In genomic region chr13:55756789-55757188, GRCm38 (mm10) we compare ENCODE assay signal across 8 mouse cellular contexts. TPM values are rescaled to one million over a fixed set of nuclear protein-coding genes. Genes with fewer than 3 reads are reported as not detected.
DNase-seq lines count a peak whose midpoint lies in the region; ATAC-seq lines count a peak whose summit lies in the region.
"Had no signal": no experiment of that assay in that cellular context is flagged by ENCODE, and none has a peak within 500 bp of the region (broad histone marks: within the 10 kb centered on the region; RNA-seq: fewer than 3 reads in every experiment).

No protein-coding gene starts in this region.

- WGBS in liver, embryonic 12.5 days (ENCODE audit: insufficient replicate concordance) = 42% methylated on average over 8 of the region's 8 CpGs
- 34% methylated on average over 8 of the region's 8 CpGs for WGBS in neural tube, embryonic 13.5 days

- no peak overlapping the region for H3K9ac ChIP-seq in liver, embryonic 12.5 days
- 0 out of 2 replicates have a peak overlapping the region, but pooled peaks have one; percentile 8 for H3K9ac ChIP-seq in neural tube, embryonic 13.5 days

- no peaks in the 10 kb centered on the region; the same call in 1 of the 2 replicates for H3K4me1 ChIP-seq in liver, embryonic 12.5 days
- peaks cover 16% of the 10 kb centered on the region for H3K4me1 ChIP-seq in neural tube, embryonic 13.5 days (replicated peaks)

- H3K9me3 ChIP-seq in liver, embryonic 12.5 days (replicated peaks) = no peaks in the 10 kb centered on the region
- H3K9me3 ChIP-seq in neural tube, embryonic 13.5 days = no peaks in the 10 kb centered on the region

- no peak overlapping the region for H3K4me3 ChIP-seq in liver, embryonic 12.5 days
- H3K4me3 ChIP-seq in neural tube, embryonic 13.5 days = no peak overlapping the region

- no peaks in the 10 kb centered on the region for H3K36me3 ChIP-seq in liver, embryonic 12.5 days
- H3K36me3 ChIP-seq in neural tube, embryonic 13.5 days = no peaks in the 10 kb centered on the region

- H3K27me3 ChIP-seq in liver, embryonic 12.5 days (replicated peaks) = no peaks in the 10 kb centered on the region
- H3K27me3 ChIP-seq in neural tube, embryonic 13.5 days = no peaks in the 10 kb centered on the region

- ATAC-seq in liver, embryonic 12.5 days = no peak
- ATAC-seq in neural tube, embryonic 13.5 days (ENCODE audit: low read depth) = no peak

- DNase-seq in liver = peak; percentile 12
- DNase-seq in embryo, embryonic 11 days = peak; percentile 57
- DNase-seq in forelimb bud, embryonic 11.5 days (ENCODE audit: low read depth, low spot score) = peak; percentile 48
- DNase-seq in thymus, postnatal 14 days = no peak
- DNase-seq in frontal cortex, postnatal 14 days (ENCODE audit: low spot score in 2 of 2) = no peak
- DNase-seq: cerebellum, adult 2 months had no signal

- H3K27ac ChIP-seq in liver, embryonic 12.5 days = no peak overlapping the region
- no peak overlapping the region for H3K27ac ChIP-seq in neural tube, embryonic 13.5 days (replicated peaks)

- no peak overlapping the region; the same call in 1 of the 2 replicates for H3K4me2 ChIP-seq in liver, embryonic 12.5 days
- H3K4me2 ChIP-seq in neural tube, embryonic 13.5 days = peak overlapping the region; percentile 20

RNA-seq across cellular contexts. Expression of gene Catsper3, which starts 27.6 kb away (rescaled TPM):
- polyA plus RNA-seq in liver, embryonic 12.5 days (2016; fragmentation: Nextera tagmentation; extraction: Ambion mirVana) = 0.13 TPM in 1 of 2 replicates, not detected in the other
- not detected in 2 replicates for polyA plus RNA-seq in neural tube, embryonic 13.5 days (2015; fragmentation: Nextera tagmentation; extraction: Ambion mirVana)

RNA-seq across cellular contexts. Expression of gene Pcbd2, which starts 29.6 kb away (rescaled TPM):
- 45.8 and 47.5 TPM in 2 replicates for polyA plus RNA-seq in liver, embryonic 12.5 days (2016; fragmentation: Nextera tagmentation; extraction: Ambion mirVana)
- 23.3 and 26.2 TPM in 2 replicates for polyA plus RNA-seq in neural tube, embryonic 13.5 days (2015; fragmentation: Nextera tagmentation; extraction: Ambion mirVana)

RNA-seq across cellular contexts. Expression of gene Txndc15, which starts 42.3 kb away (rescaled TPM):
- 32.0 and 33.5 TPM in 2 replicates for polyA plus RNA-seq in liver, embryonic 12.5 days (2016; fragmentation: Nextera tagmentation; extraction: Ambion mirVana)
- polyA plus RNA-seq in neural tube, embryonic 13.5 days (2015; fragmentation: Nextera tagmentation; extraction: Ambion mirVana) = 132 and 144 TPM in 2 replicates

Comparison
In these comparisons a context has a peak if more than half of its experiments do, and no peak if none do; other contexts are left out.
1. DNase-seq: peak in liver (single experiment), embryo, embryonic 11 days (single experiment) and forelimb bud, embryonic 11.5 days (single experiment); none in thymus, postnatal 14 days (single experiment) and frontal cortex, postnatal 14 days (0 of 2).